Mouse (Mus musculus): Measurements from ENCODE around the gene Prima1. TPM values are rescaled to one million over a fixed set of nuclear protein-coding genes. Genes with fewer than 3 reads are reported as not detected.

Gene Prima1
- polyA plus RNA-seq, 1 experiment from 2014 or later: 3.5 TPM

DNA sequence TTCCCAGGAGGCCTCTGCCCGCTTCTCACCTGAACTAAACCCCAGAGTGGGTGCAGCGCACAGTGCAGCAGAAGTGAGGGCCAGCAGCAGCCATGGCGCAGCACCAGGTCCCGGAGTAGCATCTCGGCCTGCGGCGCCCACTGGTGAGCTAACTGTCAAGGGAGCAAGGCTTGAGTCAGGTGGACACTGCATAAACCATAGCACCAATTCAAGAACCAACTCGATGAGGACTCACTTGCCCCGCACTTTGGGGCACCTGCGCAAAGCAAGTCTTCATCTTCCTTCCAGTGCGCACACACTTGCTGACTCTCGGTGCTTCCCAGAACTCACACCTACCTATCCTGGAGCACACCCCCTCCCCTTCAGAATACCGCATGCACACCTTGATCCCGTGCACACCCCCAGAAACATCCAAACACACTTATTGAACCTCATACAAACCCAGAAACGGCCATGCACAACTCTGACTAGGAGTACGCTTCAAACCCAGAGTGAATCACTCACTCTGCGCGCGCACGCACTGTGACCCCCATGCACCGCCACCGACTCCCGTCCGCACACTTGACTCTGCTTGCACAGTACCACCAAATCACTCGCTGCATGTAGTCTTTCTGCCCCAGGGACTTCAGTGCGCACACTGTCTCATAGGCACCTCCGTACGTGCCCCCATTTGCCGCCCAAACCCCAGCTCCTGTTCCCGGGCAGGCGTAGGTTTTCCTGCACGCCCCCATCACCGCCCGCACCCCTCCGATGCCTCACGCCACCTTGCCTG is 453 bp downstream of the Prima1 start:
- H3K4me2 ChIP-seq (replicated peaks; ENCODE audit: low read depth, low read length): peak overlapping the region; percentile 88
- H3K27me3 ChIP-seq (ENCODE audit: control insufficient read depth, insufficient read depth, low read length): no peaks in the 10 kb centered on the region
- H3K9ac ChIP-seq (replicated peaks; ENCODE audit: low read depth, low read length): peak overlapping the region; percentile 57; the same call in 1 of the 2 replicates
- 12% methylated on average over 36 of the region's 36 CpGs for WGBS
- ATAC-seq (ENCODE audit: insufficient number of reproducible peaks, insufficient read depth, low FRiP score, low read depth): no peak; the same call in 1 of the 2 replicates
- no peaks in the 10 kb centered on the region for H3K36me3 ChIP-seq (ENCODE audit: control insufficient read depth, insufficient read depth, low read length)
- no peak overlapping the region for H3K27ac ChIP-seq (ENCODE audit: low read length)
- H3K4me1 ChIP-seq (ENCODE audit: control insufficient read depth, insufficient read depth, low read length): no peaks in the 10 kb centered on the region
- H3K4me3 ChIP-seq (ENCODE audit: low read depth, low read length): peak overlapping the region; percentile 68
- H3K9me3 ChIP-seq (ENCODE audit: control insufficient read depth, low read depth, low read length): no peaks in the 10 kb centered on the region

DNA sequence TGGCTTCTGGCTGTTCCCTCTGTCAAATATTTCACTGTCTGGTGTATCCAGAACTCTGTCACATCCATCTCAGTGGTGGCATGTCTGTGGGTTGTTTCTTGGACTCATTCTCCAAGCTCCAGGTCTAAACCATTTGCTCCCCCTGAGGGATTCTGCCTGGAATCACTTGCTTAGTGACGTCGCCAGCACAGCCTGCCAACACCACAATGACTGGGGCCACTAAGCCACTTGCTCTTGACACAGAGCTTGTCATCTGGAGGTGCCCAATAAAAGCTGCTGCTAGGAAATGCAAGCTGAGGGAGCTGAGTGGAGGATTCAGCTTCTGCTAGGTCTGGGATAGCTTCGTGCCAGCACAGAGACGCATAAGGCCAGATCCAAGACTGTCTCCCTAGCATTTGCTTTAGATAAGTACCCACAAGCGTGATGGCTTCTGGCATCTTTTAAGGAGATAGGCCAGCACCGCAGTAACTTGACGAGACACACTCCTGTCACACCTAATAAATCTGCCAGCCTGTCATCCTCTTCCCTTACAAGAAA is 3.0 kb downstream of the Prima1 start:
- Histone ChIP-seq H3K27ac (ENCODE audit: low read length) (no peak overlapping the region), H3K9ac (replicated peaks; ENCODE audit: low read depth, low read length) (no peak overlapping the region), H3K36me3 (ENCODE audit: control insufficient read depth, insufficient read depth, low read length) (no peaks in the 10 kb centered on the region), H3K4me3 (ENCODE audit: low read depth, low read length) (no peak overlapping the region), H3K9me3 (ENCODE audit: control insufficient read depth, low read depth, low read length) (no peaks in the 10 kb centered on the region), H3K27me3 (ENCODE audit: control insufficient read depth, insufficient read depth, low read length) (no peaks in the 10 kb centered on the region), H3K4me2 (replicated peaks; ENCODE audit: low read depth, low read length) (no peak overlapping the region), H3K4me1 (ENCODE audit: control insufficient read depth, insufficient read depth, low read length) (no peaks in the 10 kb centered on the region)
- ATAC-seq (ENCODE audit: insufficient number of reproducible peaks, insufficient read depth, low FRiP score, low read depth): no peak
- 48% methylated on average over 7 of the region's 7 CpGs for WGBS

DNA sequence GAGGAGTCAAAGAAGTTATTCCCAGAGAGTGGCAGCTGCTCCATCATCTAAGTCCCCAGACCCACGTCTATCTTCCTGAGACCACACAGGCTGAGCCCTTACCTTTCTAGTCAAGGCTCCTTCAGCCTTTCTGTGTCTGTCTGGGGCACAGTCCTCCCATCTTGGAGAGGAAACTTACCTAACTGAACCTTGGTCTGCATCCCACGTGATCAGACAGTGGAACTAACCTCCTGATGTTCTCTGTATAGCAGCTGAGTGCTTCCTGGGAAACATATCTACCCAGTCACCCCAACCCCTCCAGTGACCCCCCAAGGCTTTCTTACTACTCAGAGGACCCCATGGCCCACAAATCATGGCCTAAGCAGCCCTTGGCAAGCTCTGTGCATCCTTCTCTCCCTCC is 6.1 kb downstream of the Prima1 start:
- no peak overlapping the region for H3K4me2 ChIP-seq (replicated peaks; ENCODE audit: low read depth, low read length)
- no peak for ATAC-seq (ENCODE audit: insufficient number of reproducible peaks, insufficient read depth, low FRiP score, low read depth)
- no peaks in the 10 kb centered on the region for H3K36me3 ChIP-seq (ENCODE audit: control insufficient read depth, insufficient read depth, low read length)
- WGBS: 81% methylated on average over 2 of the region's 2 CpGs
- H3K4me3 ChIP-seq (ENCODE audit: low read depth, low read length): no peak overlapping the region
- no peaks in the 10 kb centered on the region for H3K4me1 ChIP-seq (ENCODE audit: control insufficient read depth, insufficient read depth, low read length)
- no peak overlapping the region for H3K27ac ChIP-seq (ENCODE audit: low read length)
- no peak overlapping the region for H3K9ac ChIP-seq (replicated peaks; ENCODE audit: low read depth, low read length)
- no peaks in the 10 kb centered on the region for H3K9me3 ChIP-seq (ENCODE audit: control insufficient read depth, low read depth, low read length)
- H3K27me3 ChIP-seq (ENCODE audit: control insufficient read depth, insufficient read depth, low read length): no peaks in the 10 kb centered on the region

- ATAC-seq (ENCODE audit: insufficient number of reproducible peaks, insufficient read depth, low FRiP score, low read depth): no peak
- Histone ChIP-seq H3K9ac (replicated peaks; ENCODE audit: low read depth, low read length) (no peak overlapping the region), H3K27me3 (ENCODE audit: control insufficient read depth, insufficient read depth, low read length) (no peaks in the 10 kb centered on the region), H3K4me1 (ENCODE audit: control insufficient read depth, insufficient read depth, low read length) (no peaks in the 10 kb centered on the region), H3K4me3 (ENCODE audit: low read depth, low read length) (no peak overlapping the region), H3K9me3 (ENCODE audit: control insufficient read depth, low read depth, low read length) (no peaks in the 10 kb centered on the region), H3K4me2 (replicated peaks; ENCODE audit: low read depth, low read length) (no peak overlapping the region), H3K36me3 (ENCODE audit: control insufficient read depth, insufficient read depth, low read length) (no peaks in the 10 kb centered on the region), H3K27ac (ENCODE audit: low read length) (no peak overlapping the region)
- 66% methylated on average over 10 of the region's 10 CpGs for WGBS
Observed at GRCm38 (mm10) chr12:103235251-103235650, 6.7 kb downstream of the Prima1 start.

DNA sequence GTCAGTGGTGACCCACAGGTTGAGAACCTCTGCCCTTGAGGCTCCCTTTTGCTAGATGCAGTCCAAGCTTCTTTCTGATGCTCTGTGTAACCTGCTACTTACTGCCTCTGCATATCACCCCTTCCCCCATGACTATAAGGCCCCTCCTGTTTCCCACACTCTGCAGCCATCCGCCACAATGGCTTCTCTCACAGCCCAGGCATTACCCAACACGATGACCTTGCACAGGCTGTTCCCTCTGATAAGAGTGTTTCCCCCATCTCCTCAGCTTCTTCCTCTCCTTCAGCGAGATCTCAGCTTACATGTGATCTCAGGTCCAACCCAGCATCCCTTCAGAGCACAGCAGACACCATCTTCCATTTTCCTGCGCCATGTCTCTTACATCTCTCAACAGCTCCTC is 12.9 kb downstream of the Prima1 start:
- Histone ChIP-seq H3K4me2 (replicated peaks; ENCODE audit: low read depth, low read length) (no peak overlapping the region), H3K27ac (ENCODE audit: low read length) (no peak overlapping the region), H3K27me3 (ENCODE audit: control insufficient read depth, insufficient read depth, low read length) (no peaks in the 10 kb centered on the region), H3K4me3 (ENCODE audit: low read depth, low read length) (no peak overlapping the region), H3K9ac (replicated peaks; ENCODE audit: low read depth, low read length) (no peak overlapping the region), H3K4me1 (ENCODE audit: control insufficient read depth, insufficient read depth, low read length) (no peaks in the 10 kb centered on the region), H3K9me3 (ENCODE audit: control insufficient read depth, low read depth, low read length) (no peaks in the 10 kb centered on the region), H3K36me3 (ENCODE audit: control insufficient read depth, insufficient read depth, low read length) (no peaks in the 10 kb centered on the region)
- ATAC-seq (ENCODE audit: insufficient number of reproducible peaks, insufficient read depth, low FRiP score, low read depth): no peak
- WGBS: 75% methylated on average over 4 of the region's 4 CpGs

DNA sequence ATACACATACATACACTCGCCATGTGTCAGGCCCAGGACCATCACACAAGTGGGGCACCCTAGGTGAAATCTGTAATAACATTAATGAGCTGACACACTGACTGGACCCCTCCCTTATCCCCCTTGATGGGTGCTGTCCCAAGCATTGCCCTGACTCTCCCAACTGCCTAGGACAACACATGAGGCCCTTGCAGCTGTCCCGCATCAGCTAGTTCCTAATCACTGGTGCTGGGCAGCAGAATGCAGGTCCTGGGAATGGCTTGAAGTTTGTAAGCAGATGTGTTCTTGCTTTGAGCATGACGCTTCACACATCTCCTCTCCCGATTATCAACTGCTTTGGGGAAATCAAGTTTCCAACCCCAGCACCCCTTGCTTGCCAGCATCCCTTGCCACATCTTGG is 15.8 kb downstream of the Prima1 start:
- WGBS: 86% methylated on average over 4 of the region's 4 CpGs
- no peaks in the 10 kb centered on the region for H3K36me3 ChIP-seq (ENCODE audit: control insufficient read depth, insufficient read depth, low read length)
- no peak for ATAC-seq (ENCODE audit: insufficient number of reproducible peaks, insufficient read depth, low FRiP score, low read depth)
- H3K27me3 ChIP-seq (ENCODE audit: control insufficient read depth, insufficient read depth, low read length): no peaks in the 10 kb centered on the region
- no peaks in the 10 kb centered on the region for H3K4me1 ChIP-seq (ENCODE audit: control insufficient read depth, insufficient read depth, low read length)
- no peak overlapping the region for H3K4me2 ChIP-seq (replicated peaks; ENCODE audit: low read depth, low read length)
- no peak overlapping the region for H3K27ac ChIP-seq (ENCODE audit: low read length)
- H3K9me3 ChIP-seq (ENCODE audit: control insufficient read depth, low read depth, low read length): no peaks in the 10 kb centered on the region
- H3K4me3 ChIP-seq (ENCODE audit: low read depth, low read length): no peak overlapping the region
- no peak overlapping the region for H3K9ac ChIP-seq (replicated peaks; ENCODE audit: low read depth, low read length)

GRCm38 (mm10) chr12:103223671-103224070 is 18.3 kb downstream of the Prima1 start:
- H3K4me3 ChIP-seq (ENCODE audit: low read depth, low read length): no peak overlapping the region
- H3K4me2 ChIP-seq (replicated peaks; ENCODE audit: low read depth, low read length): no peak overlapping the region
- no peak overlapping the region for H3K9ac ChIP-seq (replicated peaks; ENCODE audit: low read depth, low read length)
- H3K27me3 ChIP-seq (ENCODE audit: control insufficient read depth, insufficient read depth, low read length): no peaks in the 10 kb centered on the region
- H3K4me1 ChIP-seq (ENCODE audit: control insufficient read depth, insufficient read depth, low read length): no peaks in the 10 kb centered on the region
- no peak for ATAC-seq (ENCODE audit: insufficient number of reproducible peaks, insufficient read depth, low FRiP score, low read depth)
- H3K36me3 ChIP-seq (ENCODE audit: control insufficient read depth, insufficient read depth, low read length): no peaks in the 10 kb centered on the region
- H3K9me3 ChIP-seq (ENCODE audit: control insufficient read depth, low read depth, low read length): no peaks in the 10 kb centered on the region
- H3K27ac ChIP-seq (ENCODE audit: low read length): no peak overlapping the region
- 91% methylated on average over 9 of the region's 9 CpGs for WGBS

DNA sequence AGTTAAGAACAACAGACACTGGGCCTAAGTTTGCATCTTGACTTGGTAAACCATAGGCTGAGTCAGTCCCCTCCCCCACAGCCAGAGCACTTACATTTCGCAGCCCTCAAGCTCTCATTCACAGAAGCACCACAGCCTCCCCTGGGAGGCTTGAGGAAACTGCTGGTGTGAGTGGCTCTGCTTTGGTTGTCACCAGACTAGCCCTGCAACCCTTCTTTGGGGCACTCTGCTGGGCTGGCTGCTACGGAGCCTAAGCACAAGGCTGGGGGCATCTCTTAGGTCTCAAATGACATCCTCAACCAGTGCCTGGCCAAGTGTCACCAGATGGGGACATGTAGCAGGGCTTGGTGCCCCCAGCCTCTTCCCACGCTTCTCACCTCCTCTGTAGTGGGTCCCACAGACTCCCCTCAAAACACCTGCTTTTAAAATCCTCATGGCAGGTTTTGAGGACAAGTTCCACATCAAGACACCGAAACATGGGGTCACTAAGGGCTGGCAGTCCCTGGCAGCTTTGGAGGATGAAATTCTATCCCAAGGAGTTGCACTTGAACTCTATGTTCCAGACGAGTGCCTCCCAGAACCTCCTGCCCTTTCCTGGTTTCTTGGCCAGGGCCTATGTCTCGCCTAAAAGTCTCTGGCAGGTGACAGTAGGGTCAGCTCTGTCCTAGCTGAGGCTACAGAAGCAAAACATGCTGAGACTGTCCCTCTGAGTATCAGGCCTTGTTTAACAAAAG is 25.9 kb downstream of the Prima1 start:
- Histone ChIP-seq H3K9ac (replicated peaks; ENCODE audit: low read depth, low read length) (no peak overlapping the region), H3K4me3 (ENCODE audit: low read depth, low read length) (no peak overlapping the region), H3K27ac (ENCODE audit: low read length) (no peak overlapping the region), H3K9me3 (ENCODE audit: control insufficient read depth, low read depth, low read length) (no peaks in the 10 kb centered on the region), H3K27me3 (ENCODE audit: control insufficient read depth, insufficient read depth, low read length) (no peaks in the 10 kb centered on the region), H3K4me2 (replicated peaks; ENCODE audit: low read depth, low read length) (no peak overlapping the region), H3K4me1 (ENCODE audit: control insufficient read depth, insufficient read depth, low read length) (no peaks in the 10 kb centered on the region), H3K36me3 (ENCODE audit: control insufficient read depth, insufficient read depth, low read length) (no peaks in the 10 kb centered on the region)
- WGBS: 66% methylated on average over 6 of the region's 6 CpGs
- no peak for ATAC-seq (ENCODE audit: insufficient number of reproducible peaks, insufficient read depth, low FRiP score, low read depth)

Measured in stomach, embryonic 14.5 days (tissue).